Mouse (Mus musculus): ENCODE data around the gene Cd209g. TPM values are rescaled to one million over a fixed set of nuclear protein-coding genes. Genes with fewer than 3 reads are reported as not detected.
A peak's percentile ranks its signal among the peaks of the same experiment; 100 is the strongest.
"Not testable (repeated sequence)": the region's sequence is repeated elsewhere in the genome, so short reads cannot be mapped to it uniquely, and the experiment has no call there.

Cd209g gene
- under 1 TPM in 1 of 2 experiments, not detected in 1; 0.54 TPM for total RNA-seq (2021)
- long read RNA-seq, experiment 1, partial matches to known transcripts, result 0 of 1 reads
- long read RNA-seq, experiment 1, other reads (novel, unspliced or antisense), result 1 of 1 reads
- long read RNA-seq, experiment 2, result 0 reads

GRCm38 (mm10) chr8:4133798-4134197, at the start of gene Cd209g:
TSS of gene Cd209g (plus strand) at chr8:4134098.
- DNase-seq (ENCODE audit: low spot score in 2 of 2), result no peak

DNA sequence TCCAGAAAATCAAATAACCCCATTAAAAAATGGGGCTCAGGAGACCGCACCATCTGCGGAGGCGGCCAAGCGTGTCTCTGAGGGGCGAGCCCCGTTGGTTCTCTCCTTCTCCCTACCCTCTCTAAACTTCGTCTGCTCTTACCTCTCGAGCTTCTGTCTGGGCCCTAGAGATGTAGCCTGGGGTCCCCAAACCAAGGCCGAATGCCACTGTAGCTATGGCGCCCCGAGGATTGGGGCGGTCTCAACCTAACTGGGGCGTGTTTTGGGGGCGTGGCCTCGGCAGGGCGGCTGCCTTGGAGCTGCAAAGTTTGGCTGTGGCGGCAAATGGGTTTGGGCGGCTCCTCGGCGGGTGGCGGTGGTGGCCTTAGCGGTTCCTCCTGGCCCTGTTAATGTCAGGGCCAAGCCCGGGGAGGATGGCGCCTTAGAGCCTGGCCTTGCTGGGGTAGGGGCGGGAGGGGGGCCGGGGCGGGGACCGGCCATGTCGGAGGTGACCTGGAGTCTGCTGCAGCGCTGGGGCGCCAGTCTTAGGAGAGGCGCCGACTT, 46.6 kb upstream of the Cd209g start:
- not testable (repeated sequence) for DNase-seq (ENCODE audit: low spot score in 2 of 2)

DNA sequence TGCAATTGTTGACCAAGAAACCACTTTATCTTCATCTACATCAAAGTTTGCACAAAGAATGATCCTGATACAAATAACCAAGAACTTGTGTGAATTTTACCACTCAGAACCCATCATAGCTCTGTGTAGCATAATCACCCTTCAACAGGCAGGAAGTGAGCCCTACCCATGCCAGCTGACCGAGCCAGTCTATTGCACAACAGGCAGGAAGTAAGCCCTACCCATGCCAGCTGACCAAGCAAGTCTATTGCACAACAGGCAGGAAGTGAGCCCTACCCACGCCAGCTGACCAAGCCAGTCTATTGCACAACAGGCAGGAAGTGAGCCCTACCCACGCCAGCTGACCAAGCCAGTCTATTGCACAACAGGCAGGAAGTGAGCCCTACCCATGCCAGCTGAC, 45.4 kb upstream of the Cd209g start:
- DNase-seq (ENCODE audit: low spot score in 2 of 2), result not testable (repeated sequence)

- not testable (repeated sequence) for DNase-seq (ENCODE audit: low spot score in 2 of 2)
Measured at GRCm38 (mm10) chr8:4105735-4106134, 28.2 kb upstream of the Cd209g start, which contains the start of gene Cd209f. TSS of gene Cd209f (minus strand) at chr8:4105835.

DNA sequence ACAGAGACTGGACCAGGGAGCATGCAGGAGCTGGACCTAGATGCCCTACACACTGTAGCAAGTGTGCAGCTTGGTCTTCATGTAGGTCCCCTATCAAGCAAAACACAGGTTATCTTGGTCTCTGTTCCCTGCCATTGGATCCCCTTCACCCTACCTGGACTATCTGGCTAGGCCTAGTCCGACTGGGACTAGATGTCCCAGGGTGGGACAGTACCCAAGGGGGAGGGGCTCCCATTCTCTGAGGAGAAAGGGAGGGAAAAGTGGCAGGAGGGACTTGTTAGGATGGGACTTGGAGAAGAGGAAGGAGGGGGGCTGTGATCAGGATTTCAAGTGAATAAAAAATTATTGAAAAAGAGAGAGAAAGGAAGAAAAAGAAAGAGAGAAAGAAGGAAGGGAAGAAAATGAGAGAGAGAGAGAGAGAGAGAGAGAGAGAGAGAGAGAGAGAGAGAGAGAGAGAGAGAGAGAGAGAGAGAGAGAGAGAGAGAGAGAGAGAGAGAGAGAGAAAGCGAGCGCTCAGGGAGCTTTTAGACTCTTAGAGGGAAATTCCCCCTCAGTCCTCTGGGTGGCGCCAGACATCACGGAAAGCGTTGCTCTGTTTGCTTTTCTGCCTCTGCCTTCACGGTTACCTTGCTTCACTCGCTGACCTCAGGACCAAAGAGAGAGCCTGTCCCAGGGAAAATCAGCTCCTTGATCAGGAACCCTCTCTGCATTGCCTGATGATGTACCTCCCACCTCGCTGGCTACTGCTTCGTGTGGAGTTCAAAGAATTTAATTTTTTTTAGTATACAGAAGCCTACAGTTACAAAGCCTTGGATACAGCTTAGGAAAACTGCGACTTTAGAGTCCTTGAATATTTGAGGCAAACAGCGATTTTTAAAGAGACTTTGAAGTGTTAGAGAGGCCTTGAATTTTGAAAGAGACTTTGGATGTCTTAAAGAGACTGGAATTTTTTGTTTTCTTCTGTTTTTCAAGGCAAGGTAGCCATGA, 6.1 kb downstream of the Cd209g start:
- DNase-seq (ENCODE audit: low spot score in 2 of 2), result peak; percentile 51

GRCm38 (mm10) chr8:4141721-4142120, 7.8 kb downstream of the Cd209g start:
- no peak for DNase-seq (ENCODE audit: low spot score in 2 of 2)

GRCm38 (mm10) chr8:4147272-4147671, 13.4 kb downstream of the Cd209g start:
- no peak for DNase-seq (ENCODE audit: low spot score in 2 of 2)

GRCm38 (mm10) chr8:4154878-4155277, 21.0 kb downstream of the Cd209g start:
- no peak for DNase-seq (ENCODE audit: low spot score in 2 of 2)

DNA sequence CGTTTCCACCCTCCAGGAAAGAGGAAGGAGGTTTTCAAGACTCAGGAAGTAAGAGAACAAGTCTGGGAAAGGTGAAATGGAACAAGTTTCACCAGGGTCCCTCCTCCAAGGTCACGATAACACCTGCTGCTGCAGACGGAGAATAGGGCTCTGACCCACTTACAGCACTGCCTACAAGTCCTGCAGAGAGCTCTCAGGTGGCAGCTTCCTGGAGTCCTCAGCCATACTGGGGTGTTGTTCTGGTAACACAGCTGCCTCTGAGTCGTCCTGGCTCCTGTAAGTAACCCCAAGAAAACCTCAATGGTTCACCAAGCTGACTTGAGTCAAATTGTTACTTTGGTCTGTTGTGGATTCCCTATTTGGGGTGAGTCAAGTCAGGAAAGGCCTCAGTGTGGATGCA, 28.9 kb downstream of the Cd209g start:
- DNase-seq (ENCODE audit: low spot score in 2 of 2), result no peak

- no peak for DNase-seq (ENCODE audit: low spot score in 2 of 2)
Measured at GRCm38 (mm10) chr8:4165176-4165851, 31.4 kb downstream of the Cd209g start.

DNA sequence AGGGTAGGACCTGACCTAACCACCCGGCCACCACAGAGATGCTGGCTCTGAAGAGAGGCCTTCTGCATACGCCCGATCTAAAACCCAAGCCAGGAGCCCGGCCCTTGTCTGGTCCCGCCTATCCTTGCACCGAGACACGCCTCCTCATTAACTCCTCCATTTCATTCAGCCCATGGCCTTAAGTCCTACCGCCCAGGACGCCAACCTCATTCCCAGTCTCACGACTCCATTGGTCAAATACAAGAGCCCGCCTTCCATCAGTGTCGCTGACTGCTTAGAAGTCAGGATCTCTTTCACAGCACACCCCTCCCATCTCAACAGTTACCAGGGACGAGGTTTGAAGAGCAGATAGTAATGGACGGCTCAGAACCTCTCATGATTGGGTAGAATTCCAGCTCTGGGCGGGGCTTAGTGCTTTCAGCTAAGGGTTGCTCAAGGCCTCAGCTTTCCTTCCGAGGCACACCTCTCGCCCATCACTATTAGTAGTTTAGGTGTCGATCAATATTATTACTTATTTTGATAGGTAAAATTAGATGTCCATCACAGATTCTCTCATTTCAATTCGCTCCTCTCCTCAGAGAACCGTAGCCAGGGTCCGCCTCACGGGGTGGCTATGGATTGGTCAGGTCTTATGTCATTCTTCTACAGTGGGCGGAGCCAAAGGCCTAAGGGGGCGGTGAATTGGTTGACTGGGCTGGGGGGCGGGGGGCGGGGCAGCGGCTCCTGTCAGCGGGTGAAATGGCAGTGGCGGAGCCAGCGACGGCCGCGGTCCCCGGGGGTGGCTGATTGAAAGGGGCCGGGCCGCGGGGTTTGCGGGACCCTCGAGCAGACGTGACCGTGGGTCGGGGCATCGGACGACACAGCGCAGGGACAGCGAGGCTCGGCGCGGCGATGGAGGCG, 32.2 kb downstream of the Cd209g start, which contains the start of gene Evi5l:
Gene Evi5l, plus strand, starts transcription at position 716 of the 900 bp plus-strand sequence.
- peak; percentile 89 to 95 for DNase-seq (ENCODE audit: low spot score in 2 of 2)

DNA sequence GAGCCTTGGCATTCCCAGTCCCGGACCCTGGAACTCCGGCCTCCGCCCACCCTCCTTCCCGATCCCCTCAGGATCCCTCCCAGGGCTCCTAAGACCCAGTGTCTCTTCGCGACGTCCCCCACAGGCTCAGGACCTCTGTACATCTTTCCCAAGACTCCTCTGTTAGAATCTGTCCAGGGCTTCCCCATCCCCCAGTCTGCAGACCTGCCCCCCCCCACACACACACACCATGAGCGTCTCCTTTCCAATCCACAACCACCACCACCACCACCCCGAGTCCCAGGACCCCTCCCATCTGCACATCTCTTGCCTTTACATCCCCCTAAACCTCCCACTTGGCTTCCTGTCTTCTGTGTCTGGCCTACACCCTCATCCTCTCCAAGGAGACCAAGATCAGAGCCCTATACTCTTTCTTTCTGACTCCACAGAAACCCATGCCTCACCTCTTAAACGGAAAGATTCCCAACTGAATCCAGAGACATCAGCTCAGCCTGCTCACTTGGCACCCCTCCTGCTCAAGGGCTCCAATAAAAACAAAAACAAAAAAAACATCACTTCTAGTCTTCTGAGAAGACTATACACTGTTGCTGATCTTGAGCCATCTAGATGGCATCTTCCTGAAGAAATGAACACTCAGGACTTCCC, 33.1 kb downstream of the Cd209g start:
- no peak for DNase-seq (ENCODE audit: low spot score in 2 of 2)

DNA sequence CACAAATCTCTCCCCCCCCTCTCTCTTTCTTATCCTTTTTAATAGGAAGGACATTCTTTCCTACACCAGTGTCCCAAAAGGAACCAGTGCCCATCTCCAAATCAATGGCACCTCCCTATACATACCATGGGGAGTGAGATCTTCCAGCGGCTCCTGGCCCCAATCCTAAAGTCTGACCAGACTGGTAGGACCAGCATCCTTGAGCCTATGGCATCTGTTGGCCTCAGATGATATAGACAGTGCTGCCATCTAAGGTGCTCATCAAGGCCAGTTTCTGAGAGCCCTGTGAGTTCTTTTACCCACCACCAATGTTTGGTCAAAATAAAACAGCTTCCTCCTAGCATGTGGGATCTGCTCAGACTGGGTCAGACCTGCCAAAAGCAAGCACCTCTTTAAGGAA, 34.0 kb downstream of the Cd209g start:
- no peak for DNase-seq (ENCODE audit: low spot score in 2 of 2)

DNA sequence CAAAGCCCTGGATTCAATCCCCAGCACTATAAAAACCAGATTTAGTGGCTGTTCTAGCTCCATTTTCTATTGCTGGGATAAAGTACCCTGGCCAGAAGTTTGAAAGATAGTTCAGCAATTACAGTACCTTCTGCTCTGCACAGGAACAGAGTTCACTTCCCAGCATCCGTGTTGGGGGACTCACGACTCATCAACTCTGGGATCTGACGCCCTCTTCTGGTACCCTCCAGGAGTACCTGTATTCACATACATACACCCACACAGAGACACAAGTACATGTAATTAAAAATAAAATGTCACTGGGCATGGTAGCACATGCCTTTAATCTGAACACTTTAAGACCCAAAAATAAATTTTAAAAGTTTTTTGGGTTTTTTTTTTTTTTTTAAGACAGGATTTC, 38.6 kb downstream of the Cd209g start:
- DNase-seq (ENCODE audit: low spot score in 2 of 2), result no peak

DNA sequence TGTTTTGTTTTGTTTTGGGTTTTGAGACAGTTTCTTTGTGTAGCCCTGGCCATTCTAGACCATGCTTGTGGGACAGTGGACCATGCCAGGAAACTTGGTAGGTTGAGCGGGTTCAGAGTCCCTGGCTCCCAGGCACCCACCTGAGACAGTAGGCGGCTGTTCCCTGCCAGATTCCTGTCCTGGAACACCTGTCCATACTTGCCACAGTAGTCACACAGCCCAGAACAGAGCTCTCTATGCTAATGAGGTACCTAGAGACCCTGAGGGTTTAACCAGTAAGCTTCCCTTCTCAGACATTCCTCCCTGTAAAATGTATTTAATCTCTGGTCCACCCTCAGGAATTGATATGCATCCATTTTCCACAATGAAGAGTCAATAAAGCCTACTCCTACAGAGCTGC, 40.1 kb downstream of the Cd209g start:
- no peak for DNase-seq (ENCODE audit: low spot score in 2 of 2)

DNA sequence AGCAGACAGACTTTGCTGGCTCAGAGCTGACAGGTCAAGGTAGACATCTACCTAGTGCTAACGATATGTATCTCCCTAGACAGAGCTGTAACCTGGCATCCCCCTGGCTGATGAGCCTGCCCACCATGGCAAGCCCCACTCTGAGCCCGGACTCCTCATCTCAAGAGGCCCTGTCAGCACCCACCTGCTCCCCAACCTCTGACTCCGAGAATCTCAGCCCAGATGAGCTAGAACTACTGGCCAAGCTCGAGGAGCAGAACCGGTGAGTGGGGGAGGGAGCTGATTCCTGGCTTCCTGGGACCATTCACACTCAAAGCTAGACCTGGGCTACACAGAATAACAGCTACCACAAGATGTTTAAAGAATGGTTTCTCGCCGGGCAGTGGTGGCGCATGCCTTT, 49.5 kb downstream of the Cd209g start:
- no peak for DNase-seq (ENCODE audit: low spot score in 2 of 2)

GRCm38 (mm10) chr8:4186151-4186550, 52.3 kb downstream of the Cd209g start:
- DNase-seq (ENCODE audit: low spot score in 2 of 2), result no peak
